Mouse (Mus musculus) embryonic facial prominence, embryonic 15.5 days (tissue): ENCODE results near the gene Smad3. TPM values are rescaled to one million over a fixed set of nuclear protein-coding genes. Genes with fewer than 3 reads are reported as not detected.

Source experiments
- ATAC-seq: fragments of 200-750 bp; cut with Nextera tagmentation; 2 replicates; pipeline ENCODE4 v1.8.0; 2017; ENCODE audit warnings: low read depth, moderate TSS enrichment; ENCODE audit not compliant: insufficient number of reproducible peaks, low FRiP score, low TSS enrichment
- H3K27ac ChIP-seq: fragments of 300-500 bp; sonication (generic); replicated peaks from 2 replicates; pipeline ENCODE4 v1.5.1; 2015; ENCODE audit warnings: mild to moderate bottlenecking, inconsistent platforms
- H3K27me3 ChIP-seq: fragments of 300-500 bp; sonication (generic); 2 replicates; pipeline ENCODE4 v1.6.1; 2015; ENCODE audit warnings: inconsistent platforms
- H3K36me3 ChIP-seq: fragments of 300-500 bp; sonication (generic); 2 replicates; pipeline ENCODE4 v1.6.1; 2015; ENCODE audit warnings: mild to moderate bottlenecking, inconsistent platforms
- H3K4me1 ChIP-seq: fragments of 300-500 bp; sonication (generic); 2 replicates; pipeline ENCODE4 v1.6.1; 2015; ENCODE audit warnings: inconsistent platforms
- H3K4me2 ChIP-seq: fragments of 300-500 bp; sonication (generic); replicated peaks from 2 replicates; pipeline ENCODE4 v1.6.1; 2015; ENCODE audit warnings: mild to moderate bottlenecking, inconsistent platforms
- H3K4me3 ChIP-seq: fragments of 300-500 bp; sonication (generic); replicated peaks from 2 replicates; pipeline ENCODE4 v1.5.1; 2015; ENCODE audit warnings: mild to moderate bottlenecking, inconsistent platforms
- H3K9ac ChIP-seq: fragments of 300-500 bp; sonication (generic); 2 replicates; pipeline ENCODE4 v1.6.1; 2015; ENCODE audit warnings: inconsistent platforms
- H3K9me3 ChIP-seq: fragments of 300-500 bp; sonication (generic); replicated peaks from 2 replicates; pipeline ENCODE4 v1.6.1; 2016; ENCODE audit warnings: inconsistent platforms
- WGBS: fragments of 180-500 bp; shearing (Covaris S2); methylation state at CpG from one replicate; pipeline ENCODE4 v1.1.7; 2015; 5-methylcytosine and 5-hydroxymethylcytosine counted together
- polyA plus RNA-seq: library from polyadenylated mRNA; unstranded; fragments of >200 nt; fragmentation: Nextera tagmentation; extraction: Ambion mirVana; gene quantifications from 2 replicates; pipeline ENCODE4 v1.2.1, GENCODE M21; 2015

Gene Smad3
- polyA plus RNA-seq, 1 experiment from 2014 or later: 25.4 TPM

DNA sequence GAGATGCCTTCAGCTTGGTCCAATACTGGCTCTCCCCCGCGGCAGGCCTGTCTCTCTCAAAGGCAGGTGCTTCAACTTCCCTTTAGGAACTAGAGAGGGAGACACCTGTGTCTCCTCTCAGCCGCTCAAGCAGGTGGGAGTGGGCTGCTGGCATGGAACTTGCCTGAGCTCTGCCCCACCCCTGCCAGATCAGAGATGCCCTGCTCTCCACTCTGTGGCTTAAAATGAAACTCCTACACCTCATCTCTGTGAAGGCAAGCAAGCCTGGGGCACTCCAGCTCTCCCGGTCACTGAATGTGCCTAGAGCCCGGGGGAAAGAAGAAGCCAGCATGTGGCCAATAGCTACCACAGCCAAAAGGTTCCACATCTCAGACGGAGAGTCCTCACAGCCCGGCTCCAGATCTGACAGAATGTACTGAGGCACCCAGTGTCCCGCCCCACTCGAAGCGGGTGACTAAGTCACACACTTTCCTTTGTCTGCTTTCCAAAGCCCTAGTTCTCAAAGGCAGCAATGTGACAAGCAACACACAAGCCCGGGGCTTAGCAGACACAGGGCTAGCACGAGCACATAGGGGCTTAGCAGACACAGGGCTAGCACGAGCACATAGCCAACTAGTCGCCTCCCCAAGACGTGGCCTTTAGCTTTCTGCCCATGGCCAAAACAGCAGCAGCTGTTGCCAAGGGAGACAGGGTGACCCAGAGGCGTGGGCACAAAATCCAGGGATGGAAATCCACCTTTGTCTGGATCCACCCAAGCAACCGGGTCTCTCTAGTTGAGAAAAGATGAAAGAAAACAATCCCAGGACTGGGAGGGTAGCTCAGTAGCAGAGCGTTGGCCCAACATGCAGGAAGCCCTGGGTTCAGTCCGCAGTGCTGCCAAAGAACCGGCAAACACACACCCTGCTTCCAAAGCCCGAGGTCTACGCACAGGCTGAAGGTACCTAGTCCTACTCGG is 3.0 kb downstream of the Smad3 start:
- no peaks in the 10 kb centered on the region for H3K27me3 ChIP-seq
- H3K36me3 ChIP-seq: no peaks in the 10 kb centered on the region
- 45% methylated on average over 23 of the region's 23 CpGs for WGBS
- H3K4me2 ChIP-seq: peak overlapping the region; percentile 83
- no peaks in the 10 kb centered on the region for H3K9me3 ChIP-seq
- H3K9ac ChIP-seq: peak overlapping the region; percentile 77; the same call in 1 of the 2 replicates
- H3K27ac ChIP-seq: 0 out of 2 replicates have a peak overlapping the region, but pooled peaks have one; percentile 98
- H3K4me1 ChIP-seq: peaks cover 85% of the 10 kb centered on the region
- ATAC-seq: no peak
- peak overlapping the region; percentile 90 for H3K4me3 ChIP-seq

DNA sequence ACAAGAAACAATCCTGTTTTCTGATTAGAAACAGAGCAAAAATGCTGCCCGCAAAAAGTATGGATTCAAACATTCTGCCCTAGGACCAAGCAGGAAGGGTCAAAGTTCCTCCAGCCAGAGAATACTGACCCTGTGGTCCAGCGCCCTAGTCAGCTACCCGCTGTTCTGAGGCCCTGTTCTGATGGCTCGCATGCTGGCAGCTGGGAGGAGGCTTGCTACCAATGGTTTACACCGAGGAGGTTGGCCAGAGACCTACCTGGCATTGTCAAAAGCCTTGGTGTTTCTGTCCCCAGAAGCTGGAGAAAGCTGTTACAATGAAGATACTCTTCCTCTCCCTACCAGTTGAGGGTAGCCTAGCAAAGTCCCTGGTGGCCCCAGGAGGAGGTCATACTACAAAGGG is 3.8 kb downstream of the Smad3 start:
- 61% methylated on average over 5 of the region's 5 CpGs for WGBS
- Histone ChIP-seq H3K4me1 (peaks cover 85% of the 10 kb centered on the region), H3K4me3 (no peak overlapping the region)

DNA sequence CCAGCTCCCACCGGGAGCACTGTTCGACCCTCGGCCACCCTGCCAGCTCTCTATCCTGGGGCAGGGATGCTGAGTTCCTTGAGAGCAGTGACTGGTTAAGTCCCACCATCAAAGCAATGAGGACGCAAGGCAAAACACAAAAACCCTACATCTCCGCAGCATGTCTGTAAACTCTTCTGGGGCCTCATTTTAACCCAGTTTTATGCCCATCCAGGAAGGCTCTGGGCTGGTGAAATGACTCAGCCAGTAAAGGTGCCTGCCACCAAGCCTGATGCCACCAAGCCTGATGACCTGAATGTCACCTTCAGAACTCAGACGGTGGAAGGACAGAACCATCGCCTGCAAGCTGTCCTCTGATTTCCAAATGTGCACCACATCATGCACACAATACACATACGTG is 4.4 kb downstream of the Smad3 start:
- Histone ChIP-seq H3K9ac (no peak overlapping the region), H3K27me3 (no peaks in the 10 kb centered on the region), H3K4me1 (peaks cover 82% of the 10 kb centered on the region), H3K4me2 (no peak overlapping the region), H3K27ac (no peak overlapping the region), H3K4me3 (no peak overlapping the region), H3K9me3 (no peaks in the 10 kb centered on the region), H3K36me3 (no peaks in the 10 kb centered on the region)
- 67% methylated on average over 8 of the region's 8 CpGs for WGBS
- ATAC-seq: no peak

More for the DNA sequence above, 3.8 kb downstream of the Smad3 start:
- no peak for ATAC-seq
- H3K36me3 ChIP-seq: no peaks in the 10 kb centered on the region
- peak overlapping the region; percentile 83 for H3K4me2 ChIP-seq
- no peak overlapping the region for H3K9ac ChIP-seq
- no peaks in the 10 kb centered on the region for H3K9me3 ChIP-seq
- H3K27ac ChIP-seq: no peak overlapping the region
- H3K27me3 ChIP-seq: no peaks in the 10 kb centered on the region

DNA sequence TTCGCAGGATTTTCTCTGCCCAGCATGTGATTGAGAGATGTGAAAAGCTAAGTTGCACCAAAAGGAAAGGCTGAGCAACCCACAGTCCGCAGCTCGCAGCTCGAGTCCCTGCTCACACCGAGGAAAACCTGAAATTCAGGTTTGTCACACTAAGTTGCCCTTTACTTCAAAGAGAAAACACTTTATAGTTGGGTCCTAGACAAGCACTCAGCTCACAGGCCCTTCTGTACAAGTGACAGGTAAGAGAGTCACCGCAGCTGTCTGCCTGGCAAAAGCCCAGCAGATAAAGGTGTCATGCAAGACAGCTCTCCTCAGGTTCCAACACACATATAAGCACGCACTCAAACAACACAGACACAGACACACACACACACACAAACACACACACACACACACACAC is 5.2 kb downstream of the Smad3 start:
- Histone ChIP-seq H3K27me3 (no peaks in the 10 kb centered on the region), H3K36me3 (no peaks in the 10 kb centered on the region), H3K9ac (no peak overlapping the region), H3K4me3 (no peak overlapping the region), H3K9me3 (no peaks in the 10 kb centered on the region), H3K4me1 (peaks cover 87% of the 10 kb centered on the region), H3K4me2 (no peak overlapping the region), H3K27ac (no peak overlapping the region)
- ATAC-seq: no peak
- WGBS: 60% methylated on average over 7 of the region's 7 CpGs

DNA sequence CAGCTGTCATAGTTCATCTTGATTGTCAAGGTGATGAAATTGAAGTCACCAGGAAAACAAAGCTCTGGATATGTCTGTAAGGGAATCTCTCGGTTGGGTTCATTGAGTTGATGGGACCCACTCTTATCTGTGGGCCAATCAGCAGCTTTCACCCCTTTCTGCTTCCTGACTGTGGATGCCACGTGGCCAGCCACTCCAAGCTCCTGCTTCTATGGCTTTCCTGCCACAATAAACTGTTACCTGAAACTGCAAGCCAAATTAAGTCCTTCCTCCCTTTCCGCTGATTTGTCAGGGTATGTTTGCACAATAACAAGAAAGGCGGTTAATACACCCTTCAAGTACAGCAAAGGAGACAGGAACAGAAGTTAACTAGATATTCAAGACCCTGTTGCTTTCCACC is 6.5 kb downstream of the Smad3 start:
- H3K4me1 ChIP-seq: peaks cover 92% of the 10 kb centered on the region
- no peak overlapping the region for H3K9ac ChIP-seq
- no peaks in the 10 kb centered on the region for H3K36me3 ChIP-seq
- H3K9me3 ChIP-seq: no peaks in the 10 kb centered on the region
- no peak overlapping the region for H3K27ac ChIP-seq
- no peak overlapping the region for H3K4me2 ChIP-seq
- ATAC-seq: no peak
- H3K27me3 ChIP-seq: no peaks in the 10 kb centered on the region
- H3K4me3 ChIP-seq: no peak overlapping the region
- 71% methylated on average over 4 of the region's 4 CpGs for WGBS

DNA sequence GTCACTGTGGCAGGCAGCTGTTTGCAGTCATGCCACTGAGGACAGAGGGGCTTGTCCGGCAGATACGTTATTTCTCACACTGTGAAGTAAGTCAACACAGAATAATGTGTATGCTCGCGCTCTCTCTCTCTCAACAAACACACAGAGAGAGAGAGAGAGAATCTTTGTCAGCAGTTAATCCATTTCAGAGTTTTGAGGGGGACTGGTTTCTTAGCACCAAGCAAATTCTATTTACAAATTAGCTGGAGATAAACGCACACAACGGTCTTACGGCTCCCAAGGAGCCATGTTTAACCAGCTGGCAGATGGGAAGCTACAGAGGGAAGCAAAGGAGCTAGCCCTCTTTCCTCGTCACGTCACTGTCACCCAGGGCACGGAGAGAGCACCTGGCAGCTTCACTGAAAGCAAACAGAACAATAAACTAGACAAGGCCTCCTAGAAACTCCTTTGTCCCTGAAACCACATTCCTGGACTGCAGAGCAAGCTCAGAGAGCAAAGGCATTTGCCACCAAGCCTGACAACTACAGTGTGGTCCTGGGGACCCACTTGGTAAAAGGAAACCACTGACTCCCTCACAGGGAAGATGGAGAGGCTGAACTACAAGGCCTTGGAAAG is 7.3 kb downstream of the Smad3 start:
- Histone ChIP-seq H3K36me3 (no peaks in the 10 kb centered on the region), H3K4me2 (no peak overlapping the region), H3K27me3 (no peaks in the 10 kb centered on the region), H3K4me1 (peaks cover 92% of the 10 kb centered on the region), H3K9me3 (no peaks in the 10 kb centered on the region), H3K9ac (no peak overlapping the region), H3K4me3 (no peak overlapping the region), H3K27ac (peak overlapping the region; percentile 39)
- ATAC-seq: no peak
- WGBS: 49% methylated on average over 10 of the region's 10 CpGs

DNA sequence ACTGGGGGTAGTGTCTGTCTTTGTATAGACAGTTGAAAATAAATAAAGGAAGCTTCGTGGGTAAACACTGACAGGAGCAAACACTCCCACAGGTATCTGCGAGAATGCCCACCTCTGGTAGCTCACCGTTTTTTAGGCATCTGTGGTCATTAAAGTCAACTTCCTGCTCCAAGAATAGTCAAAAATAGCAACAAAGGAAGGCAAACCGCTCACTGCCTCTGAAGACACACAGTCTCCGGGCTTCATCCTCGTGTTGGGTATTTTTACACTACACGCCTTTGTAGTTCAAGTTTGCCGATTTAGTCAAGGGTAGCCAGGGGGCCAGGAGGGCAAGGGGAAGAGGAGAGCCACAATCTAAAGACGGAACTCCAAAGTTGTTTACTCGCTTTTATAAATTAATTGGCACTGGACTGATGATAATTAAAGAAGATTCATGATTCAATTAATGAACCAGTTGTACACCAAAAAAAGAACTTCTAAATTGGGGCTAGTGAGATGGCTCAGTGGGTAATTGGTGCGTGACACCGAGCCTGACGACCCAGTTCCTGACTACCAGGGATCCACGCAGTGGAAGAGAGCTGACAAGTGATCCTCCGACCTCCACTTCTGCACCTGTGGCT is 8.4 kb downstream of the Smad3 start:
- Histone ChIP-seq H3K4me1 (peaks cover 90% of the 10 kb centered on the region), H3K4me2 (no peak overlapping the region), H3K27ac (peak overlapping the region; percentile 53; the same call in 1 of the 2 replicates), H3K36me3 (no peaks in the 10 kb centered on the region), H3K27me3 (no peaks in the 10 kb centered on the region), H3K4me3 (no peak overlapping the region), H3K9me3 (no peaks in the 10 kb centered on the region), H3K9ac (no peak overlapping the region)
- no peak for ATAC-seq
- WGBS: 39% methylated on average over 15 of the region's 15 CpGs

DNA sequence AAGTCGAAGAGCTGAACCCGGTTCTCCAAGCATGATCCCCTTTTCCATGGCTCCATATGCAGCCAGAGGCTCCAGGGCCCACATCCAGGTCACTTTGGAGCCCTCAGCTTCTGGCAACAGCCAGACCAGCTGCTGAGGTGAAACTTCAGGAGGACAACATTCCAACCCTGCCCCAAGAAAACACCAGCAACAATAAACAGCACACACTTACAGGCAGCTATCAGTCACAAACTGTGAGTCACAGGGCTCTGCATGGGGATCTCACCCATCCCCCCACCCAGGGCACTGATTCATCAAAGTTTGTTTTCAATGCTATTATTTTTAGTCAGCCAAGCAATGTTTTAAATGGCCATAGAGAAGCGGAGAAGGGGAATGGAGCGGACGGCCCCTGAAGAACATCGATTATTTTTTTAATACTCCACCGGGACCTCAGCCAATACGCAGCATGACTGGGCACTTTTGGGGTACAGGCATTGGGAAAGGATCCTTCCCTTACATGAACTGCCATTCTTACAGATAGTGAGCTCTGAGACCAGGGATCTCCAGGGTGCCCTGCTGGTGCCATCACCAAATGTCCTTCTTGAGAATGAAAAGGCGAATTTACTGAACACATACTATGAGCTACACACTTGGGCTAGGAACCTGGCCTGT is 10.0 kb downstream of the Smad3 start:
- Histone ChIP-seq H3K4me2 (no peak overlapping the region), H3K9ac (no peak overlapping the region), H3K4me1 (peaks cover 88% of the 10 kb centered on the region), H3K9me3 (no peaks in the 10 kb centered on the region), H3K36me3 (no peaks in the 10 kb centered on the region), H3K4me3 (no peak overlapping the region), H3K27me3 (no peaks in the 10 kb centered on the region), H3K27ac (no peak overlapping the region)
- WGBS: 84% methylated on average over 9 of the region's 9 CpGs
- ATAC-seq: no peak

DNA sequence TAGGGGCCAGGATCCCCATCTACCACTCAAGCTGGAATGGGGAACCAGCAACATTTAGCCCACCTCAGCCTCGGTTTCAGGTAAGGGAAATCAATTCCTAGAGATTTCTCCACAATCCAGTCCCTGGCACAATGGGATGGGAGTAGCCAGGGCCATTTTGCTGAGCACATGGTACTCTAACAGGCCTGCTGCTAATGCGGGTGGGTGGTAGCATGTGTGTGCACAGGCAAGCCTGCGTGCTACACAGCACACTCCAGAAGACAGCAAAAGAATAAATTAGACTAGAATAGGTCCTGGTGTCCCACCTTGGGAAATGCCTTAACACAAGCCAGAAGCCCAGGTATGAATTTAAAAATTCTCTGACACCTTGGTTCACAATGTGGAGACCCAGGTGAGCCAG is 10.8 kb downstream of the Smad3 start:
- H3K27ac ChIP-seq: no peak overlapping the region
- H3K9ac ChIP-seq: no peak overlapping the region
- no peaks in the 10 kb centered on the region for H3K9me3 ChIP-seq
- H3K4me3 ChIP-seq: no peak overlapping the region
- ATAC-seq: no peak
- 93% methylated on average over 3 of the region's 3 CpGs for whole genome bisulfite sequencing
- no peaks in the 10 kb centered on the region for H3K36me3 ChIP-seq
- no peak overlapping the region for H3K4me2 ChIP-seq
- H3K27me3 ChIP-seq: no peaks in the 10 kb centered on the region
- peaks cover 88% of the 10 kb centered on the region for H3K4me1 ChIP-seq

DNA sequence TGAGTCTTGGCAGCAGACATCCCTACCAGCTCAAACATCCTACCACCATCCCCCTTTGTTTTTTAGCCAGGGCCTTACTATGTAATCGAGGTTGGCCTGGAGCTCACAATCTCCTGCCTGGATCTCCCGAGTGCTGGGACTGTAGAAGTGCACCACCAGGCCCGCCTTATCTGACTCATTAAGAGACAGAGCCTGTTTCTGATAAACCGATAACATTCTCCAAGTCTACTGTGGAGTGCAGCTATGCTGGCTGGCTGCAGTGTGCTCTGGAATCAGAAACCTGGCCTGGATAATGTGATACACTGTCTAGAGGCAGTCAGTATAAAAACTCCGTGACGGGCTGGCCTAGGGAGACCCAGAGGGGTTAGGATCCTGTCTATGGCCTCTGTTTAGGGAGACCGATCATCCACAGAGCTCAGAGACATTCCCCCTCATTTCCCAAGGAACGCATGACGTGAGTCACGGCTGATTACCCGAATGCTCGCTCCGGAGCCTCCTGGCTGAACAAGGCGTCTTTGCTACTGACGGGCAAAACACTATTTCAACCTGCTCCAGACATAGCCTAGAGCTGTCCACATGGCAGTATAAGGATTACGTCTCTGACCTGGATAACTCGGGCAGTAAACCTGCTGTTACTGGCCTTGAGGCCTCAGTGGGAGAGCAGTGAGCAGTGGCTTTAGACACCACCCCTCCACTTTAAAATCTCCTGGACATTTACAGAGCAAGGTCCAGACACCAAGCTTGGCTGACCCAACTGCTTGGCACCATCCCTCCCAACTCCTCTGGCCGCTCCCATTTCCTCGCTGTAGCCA is 11.8 kb downstream of the Smad3 start:
- peak; percentile 30; the same call in 1 of the 2 replicates for ATAC-seq
- WGBS: 34% methylated on average over 19 of the region's 19 CpGs
- no peaks in the 10 kb centered on the region for H3K9me3 ChIP-seq
- H3K4me1 ChIP-seq: peaks cover 91% of the 10 kb centered on the region
- H3K36me3 ChIP-seq: no peaks in the 10 kb centered on the region
- no peaks in the 10 kb centered on the region for H3K27me3 ChIP-seq
- H3K9ac ChIP-seq: no peak overlapping the region
- peak overlapping the region; percentile 8; the same call in 1 of the 2 replicates for H3K27ac ChIP-seq
- no peak overlapping the region for H3K4me2 ChIP-seq
- H3K4me3 ChIP-seq: no peak overlapping the region
